Mouse (Mus musculus) limb, embryonic 15.5 days (tissue): ENCODE measurements around the gene Nsg1. TPM values are rescaled to one million over a fixed set of nuclear protein-coding genes. Genes with fewer than 3 reads are reported as not detected.
A peak's percentile ranks its signal among the peaks of the same experiment; 100 is the strongest.

Experiments used
- ATAC-seq: fragments of 200-750 bp; cut with Nextera tagmentation; 2 replicates; pipeline ENCODE4 v1.8.0; 2017; ENCODE audit warnings: low read depth, moderate TSS enrichment; ENCODE audit not compliant: insufficient number of reproducible peaks, low FRiP score, low TSS enrichment
- H3K27ac ChIP-seq: fragments of 300-500 bp; sonication (generic); 2 replicates; pipeline ENCODE4 v1.5.1; 2015; ENCODE audit warnings: moderate library complexity, mild to moderate bottlenecking, inconsistent platforms
- H3K27me3 ChIP-seq: fragments of 300-500 bp; sonication (generic); 2 replicates; pipeline ENCODE4 v1.6.1; 2015; ENCODE audit warnings: inconsistent platforms
- H3K36me3 ChIP-seq: fragments of 300-500 bp; sonication (generic); 2 replicates; pipeline ENCODE4 v1.6.1; 2015; ENCODE audit warnings: inconsistent platforms
- H3K4me1 ChIP-seq: fragments of 300-500 bp; sonication (generic); 2 replicates; pipeline ENCODE4 v1.6.1; 2015; ENCODE audit warnings: inconsistent platforms
- H3K4me2 ChIP-seq: fragments of 300-500 bp; sonication (generic); 2 replicates; pipeline ENCODE4 v1.6.1; 2015; ENCODE audit warnings: mild to moderate bottlenecking, inconsistent platforms
- H3K4me3 ChIP-seq: fragments of 300-500 bp; sonication (generic); 2 replicates; pipeline ENCODE4 v1.5.1; 2015; ENCODE audit warnings: mild to moderate bottlenecking, inconsistent platforms
- H3K9ac ChIP-seq: fragments of 300-500 bp; sonication (generic); 2 replicates; pipeline ENCODE4 v1.6.1; 2015; ENCODE audit warnings: inconsistent platforms
- H3K9me3 ChIP-seq: fragments of 300-500 bp; sonication (generic); 2 replicates; pipeline ENCODE4 v1.6.1; 2016; ENCODE audit warnings: inconsistent platforms
- WGBS: fragments of 180-500 bp; shearing (Covaris S2); methylation state at CpG from one replicate; pipeline ENCODE4 v1.1.7; 2015; 5-methylcytosine and 5-hydroxymethylcytosine counted together
- polyA plus RNA-seq: library from polyadenylated mRNA; unstranded; fragments of >200 nt; fragmentation: Nextera tagmentation; extraction: Ambion mirVana; gene quantifications from 2 replicates; pipeline ENCODE4 v1.2.1, GENCODE M21; 2015

Gene Nsg1
- polyA plus RNA-seq, 1 experiment from 2014 or later, result 96.1 TPM

DNA sequence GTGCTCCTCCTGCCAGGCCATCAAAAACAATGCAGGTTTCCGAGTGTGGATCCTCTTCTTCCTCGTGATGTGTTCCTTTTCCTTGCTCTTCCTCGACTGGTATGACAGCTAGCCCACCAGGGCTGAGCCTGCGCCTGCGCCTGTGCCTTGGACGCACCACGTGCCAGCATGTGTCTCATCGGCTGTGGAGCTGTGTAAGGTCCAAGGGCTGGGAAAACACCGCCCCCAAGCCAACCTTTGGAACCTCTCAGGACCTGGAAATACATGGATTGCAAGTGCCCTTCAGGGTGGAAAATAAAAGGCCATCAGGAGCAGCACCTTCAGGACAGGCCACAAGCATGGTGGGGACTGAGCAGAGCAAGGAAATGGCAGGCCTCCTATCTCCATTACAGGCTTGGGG, 23.5 kb downstream of the Nsg1 start:
- Histone ChIP-seq H3K27ac (no peak overlapping the region), H3K4me3 (no peak overlapping the region), H3K9ac (no peak overlapping the region), H3K9me3 (no peaks in the 10 kb centered on the region), H3K36me3 (peaks cover 53% of the 10 kb centered on the region), H3K4me1 (no peaks in the 10 kb centered on the region), H3K27me3 (no peaks in the 10 kb centered on the region), H3K4me2 (no peak overlapping the region)
- ATAC-seq, result no peak
- 90% methylated on average over 9 of the region's 9 CpGs for WGBS

DNA sequence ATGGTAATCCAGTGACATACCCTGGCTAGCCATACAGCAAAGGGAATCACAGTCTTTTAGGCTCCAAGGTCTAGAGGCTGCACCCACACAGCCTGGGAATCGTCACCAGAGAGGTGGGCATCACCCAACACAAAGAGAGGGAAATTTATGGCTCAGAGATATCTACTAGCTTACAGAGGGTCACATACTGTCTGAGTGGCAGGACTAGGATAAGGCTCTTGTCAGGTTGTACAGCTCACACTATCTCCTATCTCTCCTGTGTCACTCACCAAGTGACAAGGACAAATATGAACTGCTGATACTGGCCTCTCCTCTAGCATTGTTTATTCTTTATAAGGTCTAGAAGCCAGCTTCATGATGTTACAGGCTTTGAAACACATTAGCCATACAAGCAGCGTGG, 30.4 kb downstream of the Nsg1 start:
- Histone ChIP-seq H3K4me1 (no peaks in the 10 kb centered on the region), H3K4me2 (no peak overlapping the region), H3K27me3 (no peaks in the 10 kb centered on the region), H3K36me3 (peaks cover 38% of the 10 kb centered on the region), H3K9me3 (no peaks in the 10 kb centered on the region), H3K9ac (no peak overlapping the region), H3K4me3 (no peak overlapping the region), H3K27ac (no peak overlapping the region)
- 95% methylated on average over 2 of the region's 2 CpGs for WGBS
- no peak for ATAC-seq

GRCm38 (mm10) chr5:38126519-38127306, 33.0 kb downstream of the Nsg1 start:
- H3K27me3 ChIP-seq, result no peaks in the 10 kb centered on the region
- H3K4me1 ChIP-seq, result no peaks in the 10 kb centered on the region
- no peak for ATAC-seq
- no peak overlapping the region for H3K4me3 ChIP-seq
- H3K36me3 ChIP-seq, result peaks cover 53% of the 10 kb centered on the region
- no peak overlapping the region for H3K4me2 ChIP-seq
- 81% methylated on average over 13 of the region's 13 CpGs for WGBS
- H3K9ac ChIP-seq, result no peak overlapping the region
- no peaks in the 10 kb centered on the region for H3K9me3 ChIP-seq
- H3K27ac ChIP-seq, result no peak overlapping the region

- no peak overlapping the region for H3K9ac ChIP-seq
- no peaks in the 10 kb centered on the region for H3K4me1 ChIP-seq
- no peaks in the 10 kb centered on the region for H3K9me3 ChIP-seq
- H3K36me3 ChIP-seq, result peaks cover 54% of the 10 kb centered on the region
- 93% methylated on average over 7 of the region's 7 CpGs for WGBS
- no peak overlapping the region for H3K27ac ChIP-seq
- H3K27me3 ChIP-seq, result no peaks in the 10 kb centered on the region
- no peak overlapping the region for H3K4me3 ChIP-seq
- ATAC-seq, result no peak
- no peak overlapping the region for H3K4me2 ChIP-seq
Measured at GRCm38 (mm10) chr5:38121699-38122098, 38.0 kb downstream of the Nsg1 start.

- no peak for ATAC-seq
- no peak overlapping the region for H3K27ac ChIP-seq
- no peaks in the 10 kb centered on the region for H3K4me1 ChIP-seq
- H3K27me3 ChIP-seq, result no peaks in the 10 kb centered on the region
- H3K9me3 ChIP-seq, result no peaks in the 10 kb centered on the region
- WGBS, result 93% methylated on average over 5 of the region's 5 CpGs
- no peak overlapping the region for H3K4me2 ChIP-seq
- H3K36me3 ChIP-seq, result peaks cover 55% of the 10 kb centered on the region
- no peak overlapping the region for H3K4me3 ChIP-seq
- H3K9ac ChIP-seq, result no peak overlapping the region
Measured at GRCm38 (mm10) chr5:38119268-38119667, 40.4 kb downstream of the Nsg1 start.

DNA sequence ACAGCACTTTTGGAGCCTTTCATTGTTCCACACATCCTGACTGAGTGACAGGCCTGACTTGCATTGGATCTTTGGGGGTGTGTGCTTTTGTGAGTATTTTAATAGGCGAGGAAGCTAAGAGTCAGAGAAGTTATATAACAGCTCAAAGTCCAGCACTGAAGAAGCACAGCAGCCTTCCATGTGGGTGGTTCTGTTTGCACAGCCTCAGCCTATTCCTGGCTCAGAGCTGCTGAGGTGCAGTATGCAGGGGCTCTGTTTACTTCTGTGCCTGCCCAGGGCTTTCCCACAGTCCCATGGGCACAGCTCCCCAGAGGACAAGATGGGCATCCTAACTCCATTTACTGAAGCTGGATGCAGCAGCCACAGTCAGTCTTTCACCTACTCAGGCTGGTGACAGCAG, 42.7 kb downstream of the Nsg1 start:
- no peak overlapping the region for H3K27ac ChIP-seq
- WGBS, result 100% methylated on average over 1 of the region's 1 CpGs

GRCm38 (mm10) chr5:38114526-38114925, 45.2 kb downstream of the Nsg1 start:
- no peak overlapping the region for H3K27ac ChIP-seq
- no peak for ATAC-seq
- H3K36me3 ChIP-seq, result peaks cover 52% of the 10 kb centered on the region
- 95% methylated on average over 2 of the region's 2 CpGs for WGBS
- H3K4me1 ChIP-seq, result no peaks in the 10 kb centered on the region
- H3K27me3 ChIP-seq, result no peaks in the 10 kb centered on the region
- H3K9ac ChIP-seq, result no peak overlapping the region
- H3K4me3 ChIP-seq, result no peak overlapping the region
- H3K4me2 ChIP-seq, result no peak overlapping the region
- H3K9me3 ChIP-seq, result no peaks in the 10 kb centered on the region

More for the DNA sequence above, 42.7 kb downstream of the Nsg1 start:
- Histone ChIP-seq H3K36me3 (peaks cover 48% of the 10 kb centered on the region), H3K4me1 (no peaks in the 10 kb centered on the region), H3K4me2 (no peak overlapping the region), H3K4me3 (no peak overlapping the region), H3K9me3 (no peaks in the 10 kb centered on the region), H3K9ac (no peak overlapping the region), H3K27me3 (no peaks in the 10 kb centered on the region)
- ATAC-seq, result no peak

- Histone ChIP-seq H3K36me3 (peaks cover 36% of the 10 kb centered on the region), H3K4me1 (peaks cover 8% of the 10 kb centered on the region; the same call in 1 of the 2 replicates), H3K4me3 (no peak overlapping the region), H3K27ac (no peak overlapping the region), H3K9ac (no peak overlapping the region), H3K27me3 (no peaks in the 10 kb centered on the region), H3K9me3 (no peaks in the 10 kb centered on the region), H3K4me2 (no peak overlapping the region)
- 59% methylated on average over 10 of the region's 10 CpGs for WGBS
- no peak for ATAC-seq
Measured at GRCm38 (mm10) chr5:38106807-38107206, 52.9 kb downstream of the Nsg1 start.

DNA sequence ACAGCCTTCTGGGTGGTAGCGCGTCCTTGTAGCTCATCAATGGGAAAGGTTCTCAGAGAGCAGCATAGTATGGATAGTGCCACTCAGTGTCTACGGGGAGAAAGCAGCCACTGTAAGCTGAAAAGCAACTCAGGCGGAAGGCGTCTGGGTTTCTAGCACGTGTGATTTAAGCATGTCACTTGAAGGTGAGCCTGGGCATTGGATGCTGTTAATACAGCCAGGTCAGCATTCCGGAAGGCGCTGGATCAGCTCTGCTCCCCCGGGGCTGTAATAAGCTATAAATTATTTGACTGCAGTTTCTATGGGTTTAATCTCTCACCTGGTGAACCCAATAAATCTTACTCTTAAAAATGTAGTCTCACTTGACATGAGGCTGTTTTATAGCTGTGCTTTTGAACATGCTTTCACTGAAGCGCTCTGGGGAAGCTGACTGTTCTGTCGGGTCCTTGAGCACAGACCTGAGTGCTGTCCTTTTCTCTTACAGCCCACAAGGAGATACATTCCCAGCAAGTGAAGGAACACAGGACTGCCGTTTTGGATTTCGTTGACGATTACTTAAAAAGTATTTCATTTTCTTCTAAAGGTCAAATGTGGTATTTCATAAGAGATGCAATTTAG, 53.5 kb downstream of the Nsg1 start:
- Histone ChIP-seq H3K4me3 (no peak overlapping the region), H3K4me1 (peaks cover 8% of the 10 kb centered on the region; the same call in 1 of the 2 replicates), H3K27me3 (no peaks in the 10 kb centered on the region), H3K4me2 (no peak overlapping the region), H3K9me3 (no peaks in the 10 kb centered on the region), H3K27ac (no peak overlapping the region), H3K9ac (no peak overlapping the region), H3K36me3 (peaks cover 36% of the 10 kb centered on the region)
- 33% methylated on average over 14 of the region's 14 CpGs for WGBS
- ATAC-seq, result no peak

GRCm38 (mm10) chr5:38102945-38103344, 56.8 kb downstream of the Nsg1 start:
- peaks cover 16% of the 10 kb centered on the region; the same call in 1 of the 2 replicates for H3K36me3 ChIP-seq
- no peaks in the 10 kb centered on the region for H3K27me3 ChIP-seq
- H3K9me3 ChIP-seq, result no peaks in the 10 kb centered on the region
- no peak for ATAC-seq
- H3K27ac ChIP-seq, result no peak overlapping the region
- H3K4me3 ChIP-seq, result no peak overlapping the region
- no peak overlapping the region for H3K4me2 ChIP-seq
- 93% methylated on average over 2 of the region's 2 CpGs for WGBS
- H3K9ac ChIP-seq, result no peak overlapping the region
- H3K4me1 ChIP-seq, result peaks cover 21% of the 10 kb centered on the region

GRCm38 (mm10) chr5:38099139-38099676, 60.5 kb downstream of the Nsg1 start:
- H3K4me2 ChIP-seq, result no peak overlapping the region
- peaks cover 12% of the 10 kb centered on the region; the same call in 1 of the 2 replicates for H3K4me1 ChIP-seq
- H3K9ac ChIP-seq, result no peak overlapping the region
- no peak overlapping the region for H3K4me3 ChIP-seq
- no peak overlapping the region; the same call in 1 of the 2 replicates for H3K27ac ChIP-seq
- ATAC-seq, result 0 out of 2 replicates have a peak, but pooled peaks have one; percentile 49
- WGBS, result 30% methylated on average over 2 of the region's 2 CpGs
- no peaks in the 10 kb centered on the region for H3K36me3 ChIP-seq
- no peaks in the 10 kb centered on the region for H3K9me3 ChIP-seq
- no peaks in the 10 kb centered on the region for H3K27me3 ChIP-seq

- H3K4me2 ChIP-seq, result no peak overlapping the region
- no peak overlapping the region for H3K9ac ChIP-seq
- no peak for ATAC-seq
- no peaks in the 10 kb centered on the region for H3K36me3 ChIP-seq
- peaks cover 12% of the 10 kb centered on the region; the same call in 1 of the 2 replicates for H3K4me1 ChIP-seq
- H3K27me3 ChIP-seq, result no peaks in the 10 kb centered on the region
- H3K27ac ChIP-seq, result no peak overlapping the region
- H3K9me3 ChIP-seq, result no peaks in the 10 kb centered on the region
- H3K4me3 ChIP-seq, result no peak overlapping the region
- 54% methylated on average over 4 of the region's 4 CpGs for WGBS
Measured at GRCm38 (mm10) chr5:38097501-38098093, 62.1 kb downstream of the Nsg1 start.
